Mouse (Mus musculus): ENCODE data around the gene Slc1a1. TPM values are rescaled to one million over a fixed set of nuclear protein-coding genes. Genes with fewer than 3 reads are reported as not detected.

The Slc1a1 gene
- total RNA-seq (2021), result 1 to 10 TPM; 1.4 to 1.5 TPM
- long read RNA-seq, experiment 1, partial matches to known transcripts, result 0 of 2 reads
- long read RNA-seq, experiment 1, other reads (novel, unspliced or antisense), result 0 of 2 reads
- long read RNA-seq, experiment 2, partial matches to known transcripts, result 0 of 2 reads
- long read RNA-seq, experiment 2, other reads (novel, unspliced or antisense), result 0 of 2 reads

DNA sequence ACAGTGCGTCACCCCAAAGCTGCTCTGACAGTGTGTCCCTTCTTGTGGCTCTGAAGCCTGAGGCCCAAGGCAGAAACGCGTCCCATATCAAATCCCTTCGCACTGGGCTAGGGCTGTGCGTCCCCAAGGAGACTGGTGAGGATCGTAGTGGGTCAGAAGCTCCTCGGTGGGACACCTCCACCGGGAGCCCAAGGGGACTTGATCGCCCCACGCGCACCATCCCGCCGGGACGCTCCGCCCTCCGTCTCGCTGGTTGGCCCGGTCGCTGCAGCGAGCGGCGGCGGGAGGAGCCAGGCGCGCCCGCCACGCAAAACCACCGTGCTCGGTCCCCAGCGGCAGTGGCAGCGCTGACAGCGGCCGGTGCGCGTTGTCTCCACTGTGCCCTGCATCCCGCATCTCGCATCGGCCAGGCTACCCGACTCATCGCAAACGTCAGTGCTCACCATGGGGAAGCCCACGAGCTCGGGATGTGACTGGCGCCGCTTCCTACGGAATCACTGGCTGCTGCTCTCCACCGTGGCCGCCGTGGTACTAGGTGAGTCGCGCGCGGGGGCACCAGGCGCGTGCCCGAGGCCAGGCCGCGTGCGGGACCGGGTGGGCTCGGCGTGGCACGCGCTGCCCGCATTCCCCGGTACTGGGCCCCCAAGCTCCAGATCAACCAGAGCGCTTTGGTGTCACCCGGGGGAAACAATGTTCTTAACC, at the start of gene Slc1a1:
Slc1a1 (plus strand) TSS at position 252 of the 702 bp plus-strand sequence.
- peak; percentile 26 for DNase-seq

DNA sequence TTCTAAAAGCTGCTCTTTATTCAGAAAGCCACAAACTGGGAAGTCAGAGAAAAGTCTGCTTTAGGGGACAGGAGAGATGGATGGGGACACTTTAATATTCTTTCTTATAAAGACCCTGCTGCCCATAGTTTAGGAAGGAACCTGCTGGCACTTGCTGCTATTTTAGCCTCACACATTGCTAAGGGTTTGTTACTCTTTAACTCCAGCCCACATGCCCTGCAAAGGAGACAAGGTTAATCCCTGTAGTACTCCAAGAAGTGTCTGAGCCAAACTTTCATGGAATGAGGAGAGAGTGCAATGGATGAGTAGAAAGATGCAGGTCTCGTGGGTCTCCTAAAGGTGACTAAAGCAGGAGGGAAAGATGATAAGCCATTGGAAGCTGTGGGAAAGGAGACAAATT, 44.7 kb upstream of the Slc1a1 start:
- no peak for DNase-seq
- intact Hi-C loops (cut with DNase I; ENCODE audit: low total_unique reads), result no loop called here

More for the DNA sequence above, at the start of gene Slc1a1:
- intact Hi-C loops (cut with DNase I; ENCODE audit: low total_unique reads), result no loop called here

DNA sequence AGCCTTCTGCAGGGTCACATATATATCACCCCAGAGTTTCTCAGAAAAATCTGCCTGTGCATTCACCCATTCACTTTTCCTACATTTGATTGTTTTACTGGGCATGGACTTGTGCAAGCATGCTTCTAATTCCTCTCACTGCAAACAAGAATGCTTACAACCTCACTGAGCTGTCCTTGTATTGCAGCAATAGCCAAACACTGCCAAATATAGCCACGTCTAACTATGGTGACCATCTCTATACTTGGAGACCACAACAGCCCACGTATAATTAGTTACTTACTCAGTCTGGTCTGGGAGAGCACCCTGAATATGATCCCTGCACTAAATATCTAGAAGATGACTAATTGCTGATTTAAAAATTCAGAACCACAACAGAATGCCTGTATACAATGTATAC, 41.5 kb upstream of the Slc1a1 start:
- no peak for DNase-seq
- intact Hi-C loops (cut with DNase I; ENCODE audit: low total_unique reads), result no loop called here

DNA sequence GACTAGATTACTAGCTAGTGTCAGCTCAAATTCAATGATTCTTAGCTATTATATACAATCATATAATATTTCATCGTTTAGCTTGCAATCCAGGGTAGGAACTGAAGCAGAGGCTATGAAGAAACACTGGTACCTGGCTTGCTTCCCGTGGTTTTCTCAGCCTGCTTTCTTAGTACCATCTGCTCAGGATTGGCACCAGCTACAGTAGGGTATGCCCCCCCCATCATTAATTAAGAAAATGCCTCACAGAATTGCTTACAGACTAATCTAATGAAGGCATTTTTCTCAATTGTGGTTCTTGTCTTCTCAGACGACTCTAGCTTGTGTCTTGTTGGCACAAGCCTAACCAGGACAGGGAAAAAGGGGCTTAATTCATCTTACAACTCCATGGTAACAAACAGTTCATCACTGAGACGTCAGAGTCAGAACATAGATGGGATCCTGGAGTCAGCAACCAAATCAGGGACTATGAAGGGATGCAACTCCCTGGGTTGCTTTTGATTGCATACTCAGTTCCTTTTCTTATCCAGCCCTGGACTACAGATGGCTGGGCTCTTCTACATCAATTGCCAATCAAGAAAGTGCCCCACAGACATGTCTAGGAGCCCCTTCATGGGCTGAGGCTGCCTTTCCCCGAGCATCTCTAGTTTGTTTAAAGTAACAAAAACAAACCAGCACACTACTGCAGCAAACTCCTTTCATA, 38.6 kb upstream of the Slc1a1 start:
- intact Hi-C loops (cut with DNase I; ENCODE audit: low total_unique reads), result no loop called here
- DNase-seq, result no peak

DNA sequence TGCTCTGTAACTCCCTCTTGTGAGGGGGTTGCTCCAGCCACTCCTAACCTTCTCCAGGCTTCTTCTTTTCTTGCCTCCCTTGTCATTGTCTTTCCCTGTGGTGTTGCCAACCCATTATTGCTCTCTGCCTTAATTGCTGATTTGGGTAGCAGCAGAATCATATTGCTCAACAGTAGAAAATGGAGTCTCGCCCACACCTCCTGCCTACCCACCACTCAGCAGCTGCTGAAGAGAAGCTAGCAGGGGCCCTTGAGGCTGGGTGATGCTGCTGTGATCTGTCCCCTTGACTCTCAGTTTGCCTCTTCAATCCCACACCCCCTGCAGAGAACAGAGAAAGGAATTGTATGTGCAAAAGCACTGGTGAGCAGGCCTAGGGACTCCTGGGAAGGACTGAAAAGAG, 37.9 kb upstream of the Slc1a1 start:
- intact Hi-C loops (cut with DNase I; ENCODE audit: low total_unique reads), result no loop called here
- no peak for DNase-seq

DNA sequence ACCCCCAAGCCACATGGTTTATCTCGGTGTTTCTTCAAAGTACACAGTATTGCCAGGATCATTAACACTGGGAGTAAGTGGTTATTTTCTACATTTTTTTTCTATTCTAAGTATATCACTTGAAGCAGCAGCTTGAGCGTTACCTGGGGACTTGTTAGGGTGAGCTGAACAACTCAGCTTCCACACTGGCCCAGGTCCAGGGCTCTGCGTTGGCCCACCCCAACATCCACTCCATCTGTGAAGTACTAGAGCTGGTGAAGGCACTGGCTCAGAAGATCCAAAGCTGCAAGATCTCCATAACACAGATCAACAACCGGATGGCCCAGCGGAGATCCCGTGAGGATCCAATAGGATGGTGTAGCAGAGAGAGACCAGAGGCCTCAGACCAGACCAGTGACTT, 37.2 kb upstream of the Slc1a1 start:
- intact Hi-C loops (cut with DNase I; ENCODE audit: low total_unique reads), result no loop called here
- no peak for DNase-seq

DNA sequence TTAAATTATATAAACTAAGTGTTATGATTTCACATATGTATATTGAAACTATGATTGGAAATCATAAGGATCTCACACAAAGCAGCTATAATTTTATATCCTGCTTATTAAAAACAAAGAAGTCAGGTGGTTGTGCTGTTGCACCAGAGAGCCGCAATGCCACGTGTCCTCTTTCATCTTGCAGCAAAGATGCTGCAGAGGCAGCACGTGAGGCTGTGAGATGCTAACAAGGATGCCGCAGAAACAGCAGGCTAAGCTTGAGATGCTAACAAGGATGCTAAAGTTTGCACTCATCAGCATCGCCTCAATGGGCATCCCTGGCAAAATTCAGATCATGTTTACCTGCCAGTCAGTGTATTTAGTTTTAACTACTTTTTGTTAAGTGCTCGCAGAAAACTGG, 34.4 kb upstream of the Slc1a1 start:
- no peak for DNase-seq

DNA sequence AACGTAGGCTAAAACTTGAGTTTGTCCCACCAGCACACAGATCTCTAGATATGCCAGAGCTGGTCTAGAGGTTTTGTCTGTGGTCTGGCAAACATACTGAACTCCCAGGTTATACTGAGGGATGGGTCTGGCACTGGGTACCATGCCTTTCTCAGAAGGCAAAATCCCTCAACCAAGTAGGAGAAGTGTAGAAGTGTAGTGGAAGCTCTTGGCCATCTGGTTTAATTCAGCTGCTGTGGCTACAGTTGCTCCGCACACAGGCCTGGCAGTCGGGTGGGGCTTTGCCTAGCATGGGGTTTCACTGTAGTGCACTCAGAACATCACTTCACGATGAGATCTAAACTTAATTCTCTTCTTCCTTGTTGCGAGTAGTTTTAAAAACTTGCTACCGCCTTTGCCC, 28.6 kb upstream of the Slc1a1 start:
- intact Hi-C loops (cut with DNase I; ENCODE audit: low total_unique reads), result no loop called here
- DNase-seq, result no peak

More for the DNA sequence above, 34.4 kb upstream of the Slc1a1 start:
- intact Hi-C loops (cut with DNase I; ENCODE audit: low total_unique reads), result no loop called here

DNA sequence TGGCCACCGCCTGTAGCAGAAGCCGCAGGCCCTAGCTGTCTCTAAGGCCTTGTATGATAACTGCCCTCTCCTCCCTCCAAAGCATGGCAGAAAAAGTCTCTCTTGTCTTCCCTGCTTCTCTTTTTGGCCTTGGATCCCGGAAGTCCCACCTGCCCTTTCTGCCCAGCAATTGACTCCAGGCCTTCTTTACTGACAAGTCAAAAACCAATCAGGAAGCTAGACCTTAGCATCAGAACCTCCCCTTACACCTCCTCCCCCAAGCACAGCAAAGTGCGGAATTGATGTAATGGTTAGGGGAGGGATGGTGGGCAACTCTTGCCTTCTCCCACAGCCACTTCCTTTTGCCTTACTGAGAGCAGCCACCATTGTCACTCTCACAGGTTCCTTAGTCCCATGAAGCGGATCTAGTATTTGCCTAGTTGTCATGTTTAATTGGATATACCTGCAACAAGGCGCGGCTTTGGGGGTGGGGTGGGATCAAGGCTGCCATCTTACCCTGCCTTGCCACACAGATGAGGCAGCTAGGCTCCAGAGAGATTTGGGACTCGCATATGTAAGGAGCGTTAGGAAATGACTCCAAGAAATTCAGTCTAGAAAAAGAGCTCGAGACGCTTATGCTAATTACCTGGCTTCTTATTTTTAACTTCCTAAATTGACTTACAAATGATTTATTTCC, 27.9 kb upstream of the Slc1a1 start:
- intact Hi-C loops (cut with DNase I; ENCODE audit: low total_unique reads), result no loop called here
- DNase-seq, result no peak

DNA sequence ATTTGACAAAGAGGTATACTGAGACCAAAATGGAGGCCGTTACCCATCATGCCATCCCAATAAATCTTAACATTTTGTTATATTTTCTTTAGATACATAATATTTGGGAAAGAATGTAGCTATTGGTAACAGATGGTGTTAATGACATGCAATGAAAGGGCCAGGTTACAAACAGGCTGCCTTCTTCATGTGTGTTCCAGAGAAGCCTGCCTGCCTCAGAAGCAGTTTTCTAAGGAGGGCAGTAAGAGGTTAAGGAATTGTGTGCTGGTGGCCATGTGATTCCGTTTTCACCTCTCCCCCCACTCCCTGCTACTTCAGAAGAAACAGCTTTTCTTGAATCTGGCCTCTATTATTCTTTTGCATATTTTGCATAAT, 27.4 kb upstream of the Slc1a1 start:
- intact Hi-C loops (cut with DNase I; ENCODE audit: low total_unique reads), result no loop called here
- DNase-seq, result no peak

DNA sequence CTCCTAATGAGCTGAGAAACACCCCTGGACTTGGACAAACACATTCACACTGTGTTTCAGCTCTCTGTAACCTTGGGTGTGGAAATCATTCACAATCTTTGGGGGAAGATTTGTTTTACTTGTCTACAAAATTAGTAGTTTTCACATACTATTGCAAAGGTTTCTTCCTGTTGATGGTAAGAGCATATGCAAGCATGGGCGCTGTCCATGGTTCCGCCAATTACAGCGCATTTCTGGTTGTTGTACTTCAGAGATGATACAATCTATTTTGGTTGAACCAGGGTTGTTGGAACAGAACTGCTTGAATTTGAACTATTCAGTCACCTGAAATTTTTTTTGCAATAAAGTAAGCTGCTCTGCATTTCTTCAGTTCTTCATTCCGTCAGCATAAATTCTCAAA, 16.6 kb upstream of the Slc1a1 start:
- DNase-seq, result no peak
- intact Hi-C loops (cut with DNase I; ENCODE audit: low total_unique reads), result no loop called here

DNA sequence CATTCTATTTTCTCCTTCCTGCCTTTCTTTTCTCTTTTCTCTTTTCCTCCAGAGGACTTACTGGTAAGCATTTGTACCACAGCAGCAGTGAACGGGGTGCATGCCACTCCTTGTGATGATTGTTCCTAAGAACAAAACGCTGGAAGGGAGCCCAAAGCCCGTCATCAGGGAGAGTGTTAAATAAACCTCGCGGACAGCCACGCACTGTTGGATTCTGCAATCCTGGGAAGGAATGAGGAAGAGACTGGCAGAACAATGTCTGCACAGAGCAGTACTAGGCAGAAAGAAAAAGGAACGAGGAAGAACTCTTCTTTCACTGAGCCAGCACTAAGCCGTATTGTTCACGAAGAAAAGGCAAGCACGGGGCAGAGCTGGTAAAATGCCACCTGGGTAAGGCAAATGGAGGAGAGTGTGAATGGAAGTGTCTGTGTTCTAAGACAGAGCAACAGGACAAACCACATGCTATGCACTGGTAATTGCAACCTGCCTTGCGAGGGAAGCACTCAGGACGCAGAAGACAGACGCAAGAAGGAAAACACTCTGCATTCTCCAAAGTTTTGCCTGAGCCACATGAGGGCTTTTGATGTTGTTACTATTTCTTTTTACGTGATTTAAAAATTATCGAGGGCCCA, 7.0 kb upstream of the Slc1a1 start:
- intact Hi-C loops (cut with DNase I; ENCODE audit: low total_unique reads), result no loop called here
- DNase-seq, result no peak

DNA sequence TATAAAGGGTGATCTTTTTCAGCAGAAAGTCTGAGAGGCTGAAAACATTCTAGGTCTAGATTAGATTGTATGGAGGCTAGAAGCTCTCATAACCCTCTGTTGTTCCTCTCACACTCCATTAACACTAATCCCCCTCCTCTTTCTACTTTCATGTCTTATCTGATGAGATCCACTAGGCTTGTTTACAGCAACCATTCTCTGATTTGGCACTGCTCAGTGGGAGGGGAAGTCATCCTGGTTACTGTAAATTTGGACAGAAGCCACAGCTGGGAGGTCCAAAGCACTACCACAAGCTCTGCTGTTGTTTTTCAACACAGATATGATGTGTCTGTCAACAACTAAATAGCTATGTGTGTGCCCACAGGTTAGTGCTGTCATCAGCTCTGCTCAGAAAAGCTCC, 3.5 kb upstream of the Slc1a1 start:
- no peak for DNase-seq
- intact Hi-C loops (cut with DNase I; ENCODE audit: low total_unique reads), result no loop called here

DNA sequence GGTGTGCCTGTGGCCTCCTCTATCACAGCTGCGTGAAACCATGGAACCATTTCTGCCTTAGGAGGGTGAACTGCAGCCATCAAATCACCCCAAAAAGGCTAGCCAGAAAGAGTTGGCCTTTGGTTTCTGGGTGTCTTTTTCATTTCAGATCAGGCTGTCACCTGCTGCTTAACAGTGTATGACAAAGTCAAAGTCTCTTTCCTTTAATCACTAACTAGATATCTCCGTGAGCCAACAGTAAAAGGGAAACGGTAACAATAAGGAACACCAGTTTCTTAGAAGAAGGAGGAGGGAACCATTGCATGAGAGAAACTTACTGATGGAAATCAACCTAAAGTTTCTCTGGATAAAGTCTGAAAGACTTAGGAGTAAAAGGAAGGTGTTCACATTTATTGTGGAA, 2.2 kb upstream of the Slc1a1 start:
- DNase-seq, result no peak
- intact Hi-C loops (cut with DNase I; ENCODE audit: low total_unique reads), result no loop called here

DNA sequence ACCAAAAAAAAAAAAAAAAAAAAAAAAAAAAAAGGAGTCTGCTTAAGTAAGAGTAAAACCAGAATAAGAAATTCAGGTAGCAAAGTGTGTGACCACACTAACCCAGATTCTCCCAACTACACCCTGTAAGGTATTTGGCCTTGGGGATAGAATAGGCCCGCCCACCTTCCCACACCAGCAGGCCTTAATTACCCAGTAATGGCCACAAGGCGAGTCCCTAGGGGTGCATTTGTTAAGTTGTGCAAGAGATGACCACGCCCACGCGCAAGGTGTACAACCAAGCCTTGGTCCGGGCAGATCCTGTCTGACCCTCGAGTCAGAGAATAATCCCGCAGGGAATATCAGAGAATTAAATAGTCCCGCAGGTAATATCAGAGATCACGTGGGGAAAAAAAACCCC, 461 bp upstream of the Slc1a1 start:
- intact Hi-C loops (cut with DNase I; ENCODE audit: low total_unique reads), result no loop called here
- no peak for DNase-seq

DNA sequence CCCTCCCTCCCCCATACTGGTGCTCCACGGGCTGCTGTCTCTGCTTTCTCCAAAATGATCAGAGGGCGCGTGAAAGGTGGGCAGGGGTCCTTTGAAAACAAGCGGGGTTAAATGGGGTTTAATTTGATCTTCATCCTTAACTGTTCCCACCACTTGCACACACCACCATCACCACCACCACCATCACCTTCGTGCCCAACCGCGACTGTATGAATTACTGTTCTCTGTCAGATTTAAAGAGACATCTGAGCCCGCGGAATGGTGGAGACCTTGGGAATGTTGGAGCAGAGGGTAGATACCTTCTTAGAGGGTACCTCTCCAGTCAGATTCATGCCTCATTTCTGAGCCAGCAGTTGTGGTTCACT, 633 bp downstream of the Slc1a1 start:
- intact Hi-C loops (cut with DNase I; ENCODE audit: low total_unique reads), result no loop called here

DNA sequence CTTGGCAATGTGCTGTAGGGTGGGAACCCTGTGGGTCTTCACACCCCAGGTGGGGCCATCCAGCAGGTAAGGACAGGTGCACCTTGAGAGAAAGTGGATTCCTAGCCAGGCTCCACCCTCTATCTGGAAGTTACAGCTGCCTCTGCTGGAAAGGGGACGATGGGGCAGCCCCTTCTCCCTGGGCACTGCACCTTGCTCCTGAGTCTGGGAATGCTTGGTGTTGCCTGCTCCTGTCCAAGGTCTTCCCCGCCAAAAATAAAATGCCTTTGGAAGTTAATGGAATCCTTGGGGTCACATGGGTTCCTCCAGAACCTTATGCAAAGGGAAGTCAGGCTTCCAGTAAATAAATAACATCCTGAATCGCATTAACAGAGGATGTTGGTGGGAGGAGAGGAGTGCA, 1.3 kb downstream of the Slc1a1 start:
- intact Hi-C loops (cut with DNase I; ENCODE audit: low total_unique reads), result no loop called here
- no peak for DNase-seq

More for the DNA sequence above, 633 bp downstream of the Slc1a1 start:
- DNase-seq, result no peak

DNA sequence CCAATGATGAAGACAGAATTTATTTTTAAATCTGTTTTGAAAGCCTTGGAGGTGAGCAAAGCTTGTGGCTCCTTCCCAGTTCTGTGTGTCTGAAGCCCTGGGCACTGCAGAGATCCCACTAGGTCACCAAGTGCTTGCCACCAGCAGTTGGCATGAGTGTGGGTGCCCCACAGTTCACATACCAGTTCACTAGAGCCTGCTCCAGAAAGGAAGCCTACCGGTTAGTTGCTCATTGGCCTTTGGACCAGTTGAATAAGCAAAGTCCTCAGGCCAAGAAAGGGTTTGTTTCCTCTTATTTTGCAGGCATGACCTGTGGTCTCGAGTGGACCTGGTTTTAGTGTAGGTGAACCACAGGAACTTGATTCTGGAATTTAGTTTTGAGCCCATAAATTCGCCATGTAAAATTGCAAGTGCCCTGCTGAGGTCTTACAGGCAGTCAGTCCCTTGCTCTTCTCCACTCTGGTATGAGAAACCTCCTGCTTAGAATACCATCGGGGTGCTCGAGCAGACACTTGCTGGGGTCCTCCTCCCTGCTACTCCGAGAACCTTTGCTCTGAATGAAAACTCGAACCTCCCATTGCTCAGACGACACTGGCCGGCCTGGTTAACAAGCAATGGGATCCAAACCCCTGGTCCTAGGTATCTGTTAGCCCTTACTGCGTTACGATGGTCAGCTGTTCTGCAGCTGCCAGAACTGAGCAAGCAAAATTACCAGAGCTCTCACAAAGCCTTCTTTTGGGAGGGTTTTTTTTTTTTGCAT, 2.0 kb downstream of the Slc1a1 start:
- DNase-seq, result no peak
- intact Hi-C loops (cut with DNase I; ENCODE audit: low total_unique reads), result no loop called here

DNA sequence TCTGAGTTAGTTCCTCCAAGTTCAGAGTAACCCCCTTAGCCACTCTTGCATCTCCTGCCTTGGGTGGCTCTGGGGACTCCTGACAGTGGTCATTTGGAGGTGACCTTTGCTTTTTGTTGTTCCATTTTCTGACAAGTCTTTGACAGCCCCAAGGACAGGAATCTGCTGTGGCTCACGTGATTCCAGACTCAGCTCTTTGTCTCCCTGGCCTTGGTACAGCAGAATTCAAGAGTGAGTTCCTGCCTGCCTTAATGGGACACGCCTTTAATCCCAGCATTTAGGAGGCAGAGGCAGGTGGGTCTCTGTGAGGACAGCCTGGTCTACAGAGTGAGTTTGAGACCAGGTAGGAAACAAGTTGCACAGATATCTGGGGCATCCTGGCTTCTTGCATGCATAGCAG, 3.9 kb downstream of the Slc1a1 start:
- no peak for DNase-seq
- intact Hi-C loops (cut with DNase I; ENCODE audit: low total_unique reads), result no loop called here

All from gastrocnemius, postnatal 14 days (tissue).